Mouse (Mus musculus) testis, adult 2 months (tissue): ENCODE results near the gene Gm21762.
"Not testable (repeated sequence)": the region's sequence is repeated elsewhere in the genome, so short reads cannot be mapped to it uniquely, and the experiment has no call there.

Source experiments
- CTCF ChIP-seq: fragments of 200-500 bp; IDR thresholded peaks from 2 replicates; pipeline ENCODE4 v1.5.1; 2012; ENCODE audit warnings: low read depth, mild to moderate bottlenecking, inconsistent platforms, low read length, moderate library complexity; ENCODE audit not compliant: control insufficient read depth, insufficient read depth, insufficient replicate concordance
- POLR2A ChIP-seq: fragments of 200-500 bp; IDR thresholded peaks from 2 replicates; pipeline ENCODE4 v1.6.1; 2012; ENCODE audit warnings: low read depth, mild to moderate bottlenecking, inconsistent platforms, low read length, moderate library complexity; ENCODE audit not compliant: control insufficient read depth

- not testable (repeated sequence) for TF ChIP-seq CTCF, POLR2A
These were observed 35.6 kb upstream of the Gm21762 start for GRCm38 (mm10) chr13:120251208-120251924.
